Comparison of ENCODE assay signal across 10 mouse cellular contexts in the genomic region with DNA sequence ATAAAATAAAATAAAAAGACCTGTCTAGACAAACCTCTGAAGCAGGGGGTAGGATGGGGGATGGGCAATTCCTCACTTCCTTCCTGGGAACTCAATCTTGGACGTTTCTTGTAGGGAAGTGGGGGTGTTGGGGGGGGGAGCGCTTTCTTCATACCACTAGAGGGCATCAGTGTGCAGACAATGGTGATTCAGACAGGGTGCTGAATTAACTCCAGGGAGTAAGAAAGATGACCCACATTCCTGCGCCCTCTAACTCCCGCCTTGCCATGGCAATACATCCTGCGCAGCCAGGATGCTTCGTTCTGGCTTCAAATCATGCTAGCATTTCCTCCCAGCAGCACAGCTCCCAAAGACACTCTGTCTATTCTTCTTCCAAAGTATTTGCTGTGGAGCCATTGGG.
DNase-seq lines count a peak whose midpoint lies in the region; ATAC-seq lines count a peak whose summit lies in the region.
"Had no signal": no experiment of that assay in that cellular context is flagged by ENCODE, and none has a peak within 500 bp of the region (broad histone marks: within the 10 kb centered on the region; RNA-seq: fewer than 3 reads in every experiment).

No protein-coding gene starts in this region.

- H3K36me3 ChIP-seq in kidney, embryonic 15.5 days: no peaks in the 10 kb centered on the region
- H3K36me3 ChIP-seq: G1E; limb, embryonic 13.5 days had no signal

- no peak overlapping the region for H3K9ac ChIP-seq in kidney, embryonic 15.5 days
- H3K9ac ChIP-seq: limb, embryonic 13.5 days had no signal

- no peak overlapping the region for H3K27ac ChIP-seq in kidney, embryonic 15.5 days
- H3K27ac ChIP-seq: limb, embryonic 13.5 days had no signal

- H3K27me3 ChIP-seq in kidney, embryonic 15.5 days: no peaks in the 10 kb centered on the region
- H3K27me3 ChIP-seq: limb, embryonic 13.5 days had no signal

- H3K4me3 ChIP-seq in kidney, embryonic 15.5 days (replicated peaks): no peak overlapping the region
- H3K4me3 ChIP-seq: limb, embryonic 13.5 days had no signal

- intact Hi-C loops in left cerebral cortex, postnatal 25 days (cut with DNase I): loop anchor here (2.0 to 10.0 kb wide), 3 partner anchors 86 to 708 kb away; a partner anchor contains a TSS

- peak; percentile 29 to 39 for DNase-seq in cerebellum, postnatal 10 days
- no peak for DNase-seq in cerebellum, adult 11 months
- DNase-seq in kidney, postnatal 4 days: peak; percentile 19 to 38
- peak; percentile 69 for DNase-seq in ES-CJ7 (ENCODE audit: low read depth, low spot score)
- peak; percentile 12 to 34 for DNase-seq in left cerebral cortex, postnatal 25 days (ENCODE audit: low spot score in 2 of 2)
- no peak for DNase-seq in spleen, adult 18-20 months
- DNase-seq in heart, adult 8-10 months (ENCODE audit: low spot score): no peak

- 17% methylated on average over 6 of the region's 6 CpGs for WGBS in kidney, embryonic 15.5 days

- no peaks in the 10 kb centered on the region for H3K4me1 ChIP-seq in kidney, embryonic 15.5 days
- H3K4me1 ChIP-seq: limb, embryonic 13.5 days had no signal

- H3K9me3 ChIP-seq in kidney, embryonic 15.5 days (replicated peaks): no peaks in the 10 kb centered on the region
- H3K9me3 ChIP-seq: limb, embryonic 13.5 days had no signal

- no peak; the same call in 1 of the 2 replicates for ATAC-seq in kidney, embryonic 15.5 days (replicated peaks; ENCODE audit: low FRiP score)

- H3K4me2 ChIP-seq in kidney, embryonic 15.5 days: no peak overlapping the region
- H3K4me2 ChIP-seq: limb, embryonic 13.5 days had no signal

Comparison
In these comparisons a context has a peak if more than half of its experiments do, and no peak if none do; other contexts are left out.
1. DNase-seq: peak in cerebellum, postnatal 10 days (2 of 2), kidney, postnatal 4 days (2 of 2), ES-CJ7 (single experiment) and left cerebral cortex, postnatal 25 days (2 of 2); none in cerebellum, adult 11 months (single experiment), spleen, adult 18-20 months (0 of 2) and heart, adult 8-10 months (single experiment).